Mouse (Mus musculus) liver, embryonic 14.5 days (tissue): Measurements from ENCODE around the gene Zc3h15.

ENCODE experiments used
- CTCF ChIP-seq: IDR thresholded peaks from 2 replicates; pipeline ENCODE4 v1.5.1; 2016; ENCODE audit warnings: antibody characterized with exemption, low read depth, control low read depth
- EP300 ChIP-seq: IDR thresholded peaks from 2 replicates; pipeline ENCODE4 v1.6.1; 2016; ENCODE audit warnings: antibody characterized with exemption, low read depth

GRCm38 (mm10) chr2:83682282-83682681 lies 38.0 kb downstream of the Zc3h15 start:
- no peak for TF ChIP-seq CTCF
- no peak for TF ChIP-seq EP300
